Mouse (Mus musculus): ENCODE results near the gene Ctps2.
"Not testable (repeated sequence)": the region's sequence is repeated elsewhere in the genome, so short reads cannot be mapped to it uniquely, and the experiment has no call there.

Ctps2 gene

GRCm38 (mm10) chrX:162900938-162901337 lies at the start of gene Ctps2:
Ctps2 (plus strand) TSS chrX:162901238.
- DNase-seq = no peak

GRCm38 (mm10) chrX:162868294-162868965 lies 32.6 kb upstream of the Ctps2 start:
- DNase-seq = no peak

DNA sequence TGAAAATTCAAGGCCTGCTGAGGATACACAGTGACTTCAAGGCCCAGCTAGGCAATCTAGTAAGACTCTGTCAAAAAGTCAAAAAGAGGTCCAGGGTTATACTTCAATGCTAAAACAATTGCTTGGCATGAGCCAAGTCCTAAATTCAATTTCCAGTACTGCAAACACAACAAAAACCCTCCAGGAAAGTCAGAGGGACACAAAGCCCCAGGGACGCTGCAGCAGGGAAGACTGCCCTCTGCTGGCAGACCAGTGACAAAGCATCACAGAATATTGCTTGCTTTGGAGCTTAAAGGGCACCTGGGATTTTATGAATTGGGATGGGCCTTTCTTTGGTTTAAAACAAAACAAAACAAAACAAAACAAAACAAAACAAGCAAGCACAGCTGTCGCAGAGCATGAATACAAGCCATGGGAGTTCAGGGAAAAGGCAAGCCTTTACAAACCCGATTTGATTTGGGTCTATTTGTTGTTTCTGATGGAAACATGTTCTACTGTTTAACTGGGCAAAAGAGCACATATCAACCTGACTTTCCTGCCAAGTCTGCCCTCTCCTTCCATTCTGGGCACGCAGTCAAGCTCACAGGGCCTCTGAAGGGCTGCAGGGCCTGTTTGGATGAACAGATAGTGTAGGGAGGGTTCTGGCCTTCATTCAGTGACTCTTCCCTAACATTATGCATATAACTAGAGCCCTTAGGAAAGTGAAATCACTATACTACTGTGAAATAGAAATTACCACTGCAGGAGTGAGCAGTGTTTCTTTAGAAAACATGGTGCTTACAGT lies 29.1 kb upstream of the Ctps2 start:
- DNase-seq = no peak

GRCm38 (mm10) chrX:162873761-162874160 lies 27.3 kb upstream of the Ctps2 start:
- no peak for DNase-seq

DNA sequence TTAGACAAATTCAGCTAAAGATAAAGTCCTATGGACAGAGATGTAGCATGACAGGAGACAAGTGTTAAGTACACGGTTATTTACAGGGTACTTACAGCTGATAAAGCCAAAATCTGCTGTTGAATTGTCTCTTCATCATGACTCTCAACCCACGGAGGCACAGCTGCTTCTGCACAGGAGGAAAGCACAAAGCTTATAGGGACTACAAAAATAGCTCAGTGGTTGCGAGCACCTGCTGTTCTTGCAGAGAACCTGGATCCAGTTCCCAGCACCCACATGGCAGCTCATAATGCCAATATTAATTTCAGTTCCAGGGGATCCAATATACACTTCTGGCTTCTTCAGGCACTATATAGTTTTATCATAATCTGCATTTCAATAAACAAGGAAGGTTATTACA lies 22.8 kb upstream of the Ctps2 start:
- DNase-seq = no peak

- DNase-seq = peak; percentile 73
Observed at GRCm38 (mm10) chrX:162887931-162888511, 13.0 kb upstream of the Ctps2 start, which contains the start of gene Syap1. Syap1 (minus strand) TSS chrX:162888447.

- DNase-seq = not testable (repeated sequence)
Observed at GRCm38 (mm10) chrX:162888575-162889223, 12.3 kb upstream of the Ctps2 start.

GRCm38 (mm10) chrX:162901371-162902039 lies 467 bp downstream of the Ctps2 start:
- peak; percentile 36 for DNase-seq

DNA sequence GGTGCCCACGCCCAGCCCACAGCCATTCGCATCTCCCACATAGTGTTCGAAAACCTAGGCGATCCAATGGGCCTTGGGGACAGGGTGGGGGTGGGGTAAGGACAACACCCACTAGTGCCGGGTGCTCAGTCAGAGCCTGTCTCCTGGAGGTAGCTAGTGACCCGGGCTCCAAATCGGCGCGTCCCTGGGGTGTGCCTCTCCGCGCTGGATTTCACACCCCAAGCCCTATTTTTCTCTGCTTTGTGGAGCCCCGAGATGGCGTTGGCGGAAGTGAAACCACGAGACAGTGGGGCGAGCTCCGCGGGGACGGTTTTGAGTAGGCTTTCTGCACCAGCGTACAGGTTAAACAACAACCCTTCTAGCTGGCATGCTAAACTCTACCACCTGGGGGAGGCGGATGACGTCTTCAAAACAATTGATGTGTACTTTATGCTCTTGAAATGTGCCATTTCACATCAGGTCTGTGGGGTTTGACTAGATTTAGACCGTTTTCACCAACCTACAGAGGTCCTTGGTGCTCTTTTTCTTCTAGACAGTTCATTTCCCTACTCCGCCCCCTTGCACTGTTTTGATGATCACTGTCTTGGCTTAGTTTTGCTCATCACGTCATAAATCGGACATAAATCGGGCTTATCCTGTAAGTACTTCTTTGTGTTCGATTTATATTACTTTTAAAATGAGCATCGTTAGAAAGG lies 1.1 kb downstream of the Ctps2 start:
- peak; percentile 24 for DNase-seq

DNA sequence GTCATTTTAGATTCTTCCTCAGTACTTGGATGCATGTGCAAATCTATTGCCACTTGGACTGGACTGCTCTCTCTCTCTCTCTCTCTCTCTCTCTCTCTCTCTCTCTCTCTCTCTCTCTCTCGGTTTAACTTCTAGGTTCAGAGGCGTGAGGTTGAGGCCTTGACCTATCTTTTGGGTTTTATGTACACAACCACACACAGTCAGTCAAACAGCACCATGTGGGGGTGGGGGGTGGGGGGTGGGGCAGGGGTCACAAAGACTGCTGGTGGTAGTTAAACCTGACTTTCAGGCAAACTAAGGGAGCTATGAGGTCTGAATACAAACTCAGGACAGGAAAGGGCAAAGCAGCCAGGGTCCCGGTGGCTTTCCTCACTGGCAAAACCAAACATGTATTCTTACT lies 6.5 kb downstream of the Ctps2 start:
- DNase-seq = no peak

DNA sequence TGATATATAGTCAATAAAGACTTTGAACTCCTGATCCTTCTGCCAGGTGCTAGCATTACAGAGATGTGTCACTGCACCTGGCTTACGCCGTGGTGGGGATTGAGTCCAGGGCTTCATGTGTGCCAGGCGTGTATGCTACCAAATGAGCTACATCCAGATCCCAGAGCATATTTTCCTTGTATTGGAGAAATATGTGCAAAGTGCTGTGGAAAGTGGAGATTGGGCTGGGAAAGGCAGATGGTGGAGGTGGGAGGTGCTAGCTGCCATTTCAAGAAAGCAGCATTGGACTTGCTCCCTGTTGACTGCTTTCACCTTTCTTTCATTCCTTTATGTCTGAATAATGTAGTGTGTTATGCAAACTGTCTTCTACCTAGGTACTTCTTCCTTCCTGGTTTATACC lies 12.6 kb downstream of the Ctps2 start:
- DNase-seq = no peak

- peak; percentile 20 for DNase-seq
Observed at GRCm38 (mm10) chrX:162915697-162916096, 14.7 kb downstream of the Ctps2 start.

DNA sequence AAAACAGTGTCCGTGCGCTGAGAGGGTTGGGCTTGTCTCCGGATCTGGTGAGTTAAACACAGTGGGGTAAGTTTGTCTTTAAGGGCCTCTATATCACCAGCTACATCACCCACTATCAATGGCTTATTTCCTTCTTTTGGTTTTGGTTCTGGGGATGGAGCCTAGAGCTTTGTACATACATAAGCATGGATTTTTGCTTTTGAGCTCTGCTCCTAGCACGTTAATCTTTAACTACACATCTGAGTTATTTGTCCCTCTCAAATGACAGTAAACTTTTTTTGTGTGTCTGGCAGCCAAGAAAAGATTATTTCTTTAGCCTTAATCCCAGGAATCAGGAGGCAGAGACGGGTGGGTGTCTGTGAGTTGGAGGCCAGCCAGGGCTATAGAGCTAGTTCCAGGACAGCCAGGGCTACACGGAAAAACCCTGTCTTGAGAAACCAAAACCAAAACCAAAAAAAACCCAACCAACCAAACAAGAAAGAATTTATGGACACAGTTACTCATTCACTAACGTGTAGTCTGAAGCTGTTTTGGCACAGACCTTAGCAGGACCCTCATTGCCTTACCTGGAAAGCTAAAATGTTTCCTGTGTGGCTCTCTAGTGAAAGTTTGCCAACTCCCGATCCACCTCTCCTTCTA lies 20.6 kb downstream of the Ctps2 start:
- no peak for DNase-seq

GRCm38 (mm10) chrX:162931467-162931866 lies 30.4 kb downstream of the Ctps2 start:
- DNase-seq = no peak

- DNase-seq = no peak
Observed at GRCm38 (mm10) chrX:162942027-162942426, 41.0 kb downstream of the Ctps2 start.

- DNase-seq = peak; percentile 14
Observed at GRCm38 (mm10) chrX:162949811-162950439, 48.9 kb downstream of the Ctps2 start.

DNA sequence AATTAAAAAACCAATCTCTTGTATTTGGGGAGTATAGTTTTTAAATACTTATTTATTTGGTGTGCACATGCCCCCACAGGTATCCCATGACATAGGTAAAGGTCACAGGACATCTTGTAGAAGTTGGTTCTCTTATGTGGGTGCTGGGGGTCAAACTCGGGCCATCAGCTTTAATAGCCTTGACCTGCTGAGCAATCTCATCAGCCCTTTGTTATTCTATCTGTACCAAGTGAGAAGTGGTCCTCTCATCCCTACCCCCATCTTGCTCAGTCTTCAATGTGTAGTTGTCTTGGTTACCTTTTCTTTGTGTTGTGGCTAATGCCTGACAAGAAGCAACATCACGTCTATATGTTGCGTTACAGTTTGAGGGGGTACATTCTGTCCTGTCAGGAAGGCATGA lies 56.9 kb downstream of the Ctps2 start:
- no peak for DNase-seq

DNA sequence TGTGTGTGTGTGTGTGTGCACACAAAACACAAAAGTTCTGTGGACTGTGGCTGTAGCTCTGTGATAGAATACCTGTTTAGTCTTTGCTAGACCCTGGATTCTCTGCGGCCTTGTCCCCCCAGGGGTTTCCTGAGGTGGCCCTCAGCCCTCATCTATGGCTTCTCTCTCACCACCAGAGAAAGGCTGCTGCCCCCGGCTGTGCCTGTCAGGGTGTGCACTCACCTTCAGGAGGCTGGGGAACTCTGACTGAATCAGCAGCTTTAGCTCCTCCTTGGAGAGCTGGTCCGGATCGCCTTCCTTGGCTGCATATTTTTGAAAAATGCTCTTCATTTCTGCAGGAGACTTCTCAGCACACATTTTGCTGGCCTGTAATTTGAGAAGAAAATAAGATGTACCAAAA lies 62.8 kb downstream of the Ctps2 start:
- DNase-seq = no peak

DNA sequence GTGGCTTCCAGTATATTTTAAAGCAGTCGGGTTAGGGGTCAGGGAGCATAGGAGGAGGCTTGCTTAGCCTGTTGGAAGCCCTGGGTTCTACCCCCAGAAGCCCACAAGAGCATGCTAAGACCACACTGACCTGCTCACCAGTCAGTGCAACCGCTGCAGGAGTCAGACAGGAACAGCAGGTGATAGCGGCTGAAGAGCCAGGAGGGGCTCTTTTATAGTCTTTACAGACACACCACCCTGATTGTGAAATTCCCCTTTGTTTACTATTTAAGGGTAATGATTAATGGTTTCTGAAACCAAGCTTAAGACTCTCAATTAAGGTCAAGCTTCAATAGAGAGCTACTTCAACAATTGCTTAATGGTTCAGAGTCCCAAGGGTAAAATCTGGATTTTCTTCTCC lies 63.3 kb downstream of the Ctps2 start, which contains the start of gene S100g:
Gene S100g (minus strand): TSS at position 217 of the 400 bp plus-strand sequence.
- DNase-seq = no peak

- DNase-seq = no peak
Observed at GRCm38 (mm10) chrX:162967456-162967855, 66.4 kb downstream of the Ctps2 start.

- DNase-seq = no peak
Observed at GRCm38 (mm10) chrX:162976194-162976593, 75.2 kb downstream of the Ctps2 start.
